Mouse (Mus musculus) lung, embryonic 14.5 days (tissue): ENCODE results near the gene Pdap1. TPM values are rescaled to one million over a fixed set of nuclear protein-coding genes. Genes with fewer than 3 reads are reported as not detected.
"Not testable (repeated sequence)": the region's sequence is repeated elsewhere in the genome, so short reads cannot be mapped to it uniquely, and the experiment has no call there.

ENCODE experiments used
- ATAC-seq: fragments of 200-750 bp; cut with Nextera tagmentation; 2 replicates; pipeline ENCODE4 v1.8.0; 2017; ENCODE audit warnings: mild to moderate bottlenecking, moderate TSS enrichment, moderate library complexity; ENCODE audit not compliant: insufficient read depth
- DNase-seq: peaks from one replicate; pipeline ENCODE4 v3.0.0-alpha.2; 2015
- H3K27ac ChIP-seq: fragments of 300-500 bp; sonication (generic); 2 replicates; pipeline ENCODE4 v1.5.1; 2014; ENCODE audit warnings: low read depth, mild to moderate bottlenecking, moderate library complexity
- H3K27me3 ChIP-seq: fragments of 300-500 bp; sonication (generic); 2 replicates; pipeline ENCODE4 v1.6.1; 2014; ENCODE audit warnings: low read length, control low read depth; ENCODE audit not compliant: insufficient read depth
- H3K36me3 ChIP-seq: fragments of 300-500 bp; sonication (generic); 2 replicates; pipeline ENCODE4 v1.6.1; 2014; ENCODE audit warnings: control low read depth; ENCODE audit not compliant: insufficient read depth
- H3K4me1 ChIP-seq: fragments of 300-500 bp; sonication (generic); 2 replicates; pipeline ENCODE4 v1.6.1; 2014; ENCODE audit warnings: antibody characterized with exemption, control low read depth; ENCODE audit not compliant: insufficient read depth
- H3K4me2 ChIP-seq: fragments of 300-500 bp; sonication (generic); 2 replicates; pipeline ENCODE4 v1.6.1; 2014; ENCODE audit warnings: mild to moderate bottlenecking
- H3K4me3 ChIP-seq: fragments of 300-500 bp; sonication (generic); 2 replicates; pipeline ENCODE4 v1.5.1; 2014; ENCODE audit warnings: low read depth, low read length
- H3K9ac ChIP-seq: fragments of 300-500 bp; sonication (generic); 2 replicates; pipeline ENCODE4 v1.6.1; 2014
- H3K9me3 ChIP-seq: fragments of 300-500 bp; sonication (generic); 2 replicates; pipeline ENCODE4 v1.6.1; 2016; ENCODE audit warnings: low read depth, low read length, control low read depth
- CTCF ChIP-seq: IDR thresholded peaks from 2 replicates; pipeline ENCODE4 v1.5.1; 2016; ENCODE audit warnings: antibody characterized with exemption, low read depth
- WGBS: fragments of 180-500 bp; shearing (Covaris S2); extraction: QIAGEN DNeasy Blood & Tissue Kit; methylation state at CpG from one replicate; pipeline ENCODE4 v1.1.7; 2014; 5-methylcytosine and 5-hydroxymethylcytosine counted together
- polyA plus RNA-seq: library from polyadenylated mRNA; unstranded; fragments of >200 nt; fragmentation: Nextera tagmentation; extraction: Ambion mirVana; gene quantifications from 2 replicates; pipeline ENCODE4 v1.2.1, GENCODE M21; 2014

Gene Pdap1
- polyA plus RNA-seq, 1 experiment from 2014 or later, result 107 TPM

DNA sequence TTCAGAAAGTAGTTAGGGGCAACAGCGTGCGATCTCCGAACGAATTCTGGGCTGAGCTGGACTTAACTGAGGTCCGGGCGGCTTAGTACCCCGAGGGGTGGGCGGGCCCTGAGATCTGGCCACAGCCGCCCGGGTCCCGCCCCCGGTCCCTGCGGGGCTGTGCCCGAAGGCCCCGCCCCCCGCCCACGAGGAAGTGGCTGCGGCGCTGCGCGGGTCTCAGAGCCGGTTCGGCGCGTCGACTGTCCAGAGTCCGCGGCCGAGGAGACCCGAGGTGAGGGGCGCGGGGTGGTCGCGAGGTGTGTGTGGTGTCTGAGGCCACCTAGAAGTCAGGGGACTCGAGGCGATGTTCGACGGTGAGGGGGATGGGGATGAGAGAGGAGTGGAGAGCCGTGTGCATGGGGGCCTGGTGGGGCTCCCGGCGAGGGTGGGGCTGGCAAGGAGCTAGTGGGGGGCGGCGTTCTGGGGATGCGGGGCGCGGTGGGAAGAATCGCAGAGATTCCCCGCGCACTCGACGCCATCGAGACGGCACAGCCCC lies 25.9 kb downstream of the Pdap1 start, which contains the start of gene Arpc1b:
Gene Arpc1b (plus strand): TSS at position 145 of the 535 bp plus-strand sequence.
- Histone ChIP-seq H3K4me2 (peak within 1 kb of the TSS; percentile 78), H3K27me3 (no peaks in the 10 kb centered on the region), H3K9me3 (no peaks in the 10 kb centered on the region), H3K4me3 (peak within 1 kb of the TSS; percentile 69), H3K4me1 (no peaks in the 10 kb centered on the region), H3K36me3 (peaks cover 18% of the 10 kb centered on the region), H3K27ac (peak within 1 kb of the TSS; percentile 51; the same call in 1 of the 2 replicates), H3K9ac (peak within 1 kb of the TSS; percentile 66)
- WGBS, result under 1% methylated on average over 44 of the region's 53 CpGs
- peak; percentile 89 for DNase-seq
- no peak for TF ChIP-seq CTCF
- ATAC-seq, result peak; percentile 77

DNA sequence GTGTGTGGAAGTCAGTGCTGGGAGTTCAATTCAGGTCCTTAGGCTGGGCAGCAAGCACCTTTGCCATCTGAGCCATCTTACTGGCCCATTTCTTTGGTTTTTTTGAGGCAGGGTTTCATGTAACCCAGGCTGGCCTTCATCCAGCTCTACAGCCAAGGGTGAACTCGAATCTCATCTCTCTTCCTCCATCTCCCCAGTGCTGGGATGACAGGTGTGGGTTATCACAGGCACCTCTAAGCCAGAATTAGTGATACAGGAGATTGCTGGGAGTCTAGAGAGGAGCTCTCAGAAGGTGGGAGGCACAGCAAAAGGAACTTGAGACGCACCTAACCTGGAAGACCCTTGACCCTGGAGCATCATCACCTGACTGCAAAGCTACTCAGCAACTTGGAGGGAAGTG lies 26.6 kb downstream of the Pdap1 start:
- TF ChIP-seq CTCF, result no peak
- Histone ChIP-seq H3K36me3 (peaks cover 25% of the 10 kb centered on the region), H3K4me3 (peak overlapping the region; percentile 69), H3K27ac (no peak overlapping the region), H3K9me3 (no peaks in the 10 kb centered on the region), H3K9ac (peak overlapping the region; percentile 66), H3K4me2 (peak overlapping the region; percentile 78), H3K27me3 (no peaks in the 10 kb centered on the region), H3K4me1 (no peaks in the 10 kb centered on the region)
- WGBS, result 18% methylated on average over 2 of the region's 2 CpGs
- DNase-seq (no peak), ATAC-seq (no peak)

DNA sequence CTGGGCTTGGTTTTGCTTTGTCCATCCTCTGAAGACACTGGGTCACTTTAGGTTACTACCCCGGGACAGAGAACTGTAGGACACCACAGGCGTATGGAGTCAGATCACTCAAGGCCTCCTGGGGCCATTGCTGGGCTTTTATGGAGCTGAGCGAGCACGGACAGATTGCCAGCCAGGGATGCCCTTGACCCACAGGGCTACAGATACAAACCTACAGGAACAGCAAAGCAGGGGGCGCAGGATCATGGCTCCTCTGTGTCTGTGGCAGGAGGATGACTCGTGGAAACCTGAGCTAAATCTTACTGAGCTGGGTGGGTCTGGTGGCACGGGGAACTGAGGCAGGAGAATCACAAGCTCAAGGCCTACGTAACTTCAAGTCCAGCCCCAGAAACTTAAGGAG lies 27.5 kb downstream of the Pdap1 start:
- ATAC-seq (no peak), DNase-seq (no peak)
- H3K4me1 ChIP-seq, result no peaks in the 10 kb centered on the region
- TF ChIP-seq CTCF, result no peak
- H3K27me3 ChIP-seq, result no peaks in the 10 kb centered on the region
- H3K9ac ChIP-seq, result no peak overlapping the region
- no peak overlapping the region for H3K27ac ChIP-seq
- no peak overlapping the region for H3K4me2 ChIP-seq
- WGBS, result 72% methylated on average over 8 of the region's 8 CpGs
- no peaks in the 10 kb centered on the region for H3K9me3 ChIP-seq
- peaks cover 34% of the 10 kb centered on the region for H3K36me3 ChIP-seq
- H3K4me3 ChIP-seq, result no peak overlapping the region

DNA sequence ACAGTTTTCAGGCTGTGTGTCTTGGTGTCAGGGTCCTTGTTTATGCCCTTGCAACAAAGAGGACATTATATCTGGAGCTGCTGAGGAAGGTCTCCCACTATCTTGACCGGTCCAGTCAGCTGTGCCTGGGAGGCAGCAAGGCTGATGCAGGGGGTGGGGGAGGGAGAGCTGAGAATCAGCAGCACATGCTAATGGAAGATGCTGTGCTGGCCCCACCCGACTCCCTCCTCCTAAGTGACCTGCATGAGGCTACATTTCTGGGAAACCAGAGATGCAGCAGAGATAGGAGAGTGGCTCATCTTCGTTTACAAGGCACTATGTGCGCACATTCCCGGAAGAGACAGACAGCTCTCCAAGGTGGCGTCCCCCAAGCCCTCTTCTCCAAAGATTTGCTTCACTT lies 29.6 kb downstream of the Pdap1 start:
- Histone ChIP-seq H3K4me2 (no peak overlapping the region), H3K4me3 (no peak overlapping the region), H3K9ac (no peak overlapping the region), H3K27me3 (no peaks in the 10 kb centered on the region), H3K36me3 (peaks cover 55% of the 10 kb centered on the region), H3K27ac (no peak overlapping the region), H3K9me3 (no peaks in the 10 kb centered on the region), H3K4me1 (no peaks in the 10 kb centered on the region)
- WGBS, result 81% methylated on average over 6 of the region's 6 CpGs
- no peak for TF ChIP-seq CTCF
- ATAC-seq, result no peak
- no peak for DNase-seq

DNA sequence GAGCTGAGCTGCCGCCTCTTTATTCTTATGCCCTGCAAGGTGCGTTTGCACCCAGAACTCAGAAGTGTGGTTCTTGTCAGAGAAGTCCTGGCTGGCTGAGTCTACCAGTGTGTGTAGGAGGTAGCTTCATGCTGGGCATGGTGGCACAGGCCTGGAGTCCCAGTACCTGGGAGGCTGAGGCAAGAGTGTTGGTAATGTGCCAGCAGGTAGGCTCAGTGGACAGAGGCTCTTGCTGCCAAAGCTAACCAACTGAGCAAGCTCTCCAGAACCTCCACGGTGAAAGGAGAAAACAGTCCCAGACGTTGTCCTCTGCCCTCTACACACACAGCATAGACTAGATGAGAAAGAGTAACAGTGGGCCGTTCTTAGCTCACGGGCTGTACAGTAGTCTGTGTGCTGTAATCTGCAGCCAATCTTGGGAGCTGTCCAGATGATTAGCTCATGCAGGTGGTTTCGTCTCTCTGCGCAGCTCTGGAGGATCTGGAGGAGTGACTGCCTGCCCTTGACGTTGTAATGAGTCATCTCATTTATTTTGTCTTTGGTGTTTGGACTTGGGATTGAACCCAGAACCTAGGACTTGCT lies 34.3 kb downstream of the Pdap1 start:
- H3K9me3 ChIP-seq, result no peaks in the 10 kb centered on the region
- no peak overlapping the region for H3K27ac ChIP-seq
- H3K4me2 ChIP-seq, result no peak overlapping the region
- ATAC-seq, result no peak
- no peak overlapping the region for H3K4me3 ChIP-seq
- 90% methylated on average over 9 of the region's 9 CpGs for WGBS
- H3K9ac ChIP-seq, result no peak overlapping the region
- H3K27me3 ChIP-seq, result no peaks in the 10 kb centered on the region
- peaks cover 92% of the 10 kb centered on the region for H3K36me3 ChIP-seq
- DNase-seq, result no peak
- no peak for TF ChIP-seq CTCF
- no peaks in the 10 kb centered on the region for H3K4me1 ChIP-seq

DNA sequence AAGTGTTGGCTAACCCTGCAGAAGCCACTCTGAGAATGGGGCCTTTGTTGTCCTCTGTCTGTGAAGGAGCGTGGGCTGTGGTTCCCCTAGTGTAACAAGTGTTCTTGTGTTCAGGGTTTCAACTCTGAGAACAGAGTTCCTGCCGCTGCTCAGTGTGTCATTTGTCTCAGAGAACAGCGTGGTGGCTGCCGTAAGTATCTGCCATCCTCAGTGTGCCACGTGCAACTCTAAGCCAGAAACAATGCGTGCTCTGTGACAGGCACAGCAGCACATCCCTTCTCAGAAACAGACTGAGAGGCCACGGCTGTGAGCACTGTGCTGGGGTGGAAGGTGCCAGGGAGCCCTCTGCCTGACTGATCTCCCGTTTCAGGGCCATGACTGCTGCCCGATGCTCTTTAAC lies 35.7 kb downstream of the Pdap1 start:
- DNase-seq (no peak), ATAC-seq (no peak)
- H3K4me3 ChIP-seq, result no peak overlapping the region
- H3K4me1 ChIP-seq, result no peaks in the 10 kb centered on the region
- peaks cover 84% of the 10 kb centered on the region for H3K36me3 ChIP-seq
- WGBS, result 78% methylated on average over 9 of the region's 9 CpGs
- H3K27ac ChIP-seq, result no peak overlapping the region
- no peak overlapping the region for H3K9ac ChIP-seq
- no peaks in the 10 kb centered on the region for H3K27me3 ChIP-seq
- no peak overlapping the region for H3K4me2 ChIP-seq
- H3K9me3 ChIP-seq, result no peaks in the 10 kb centered on the region
- no peak for TF ChIP-seq CTCF

DNA sequence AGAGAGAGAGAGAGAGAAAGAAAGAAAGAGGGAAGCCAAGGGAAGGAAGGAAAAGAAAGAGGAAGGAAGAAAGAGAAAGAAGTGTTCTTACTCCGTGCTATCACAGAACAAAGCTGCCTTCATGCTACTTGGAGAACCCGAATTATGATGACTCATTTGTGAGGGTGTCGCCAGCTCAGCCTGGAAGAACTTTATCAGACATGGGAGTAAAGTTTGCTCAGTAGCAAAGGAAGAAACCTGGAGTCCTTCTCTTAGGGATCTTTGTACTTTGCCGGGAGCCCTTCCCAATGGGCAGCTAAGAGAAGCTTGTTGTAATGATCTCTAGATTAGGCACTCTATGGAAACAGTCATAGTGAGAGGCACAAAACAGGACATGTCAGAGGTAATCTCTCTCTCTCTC lies 37.3 kb downstream of the Pdap1 start:
- ATAC-seq (no peak), DNase-seq (no peak)
- Histone ChIP-seq H3K36me3 (peaks cover 76% of the 10 kb centered on the region), H3K4me2 (no peak overlapping the region), H3K9ac (no peak overlapping the region), H3K9me3 (no peaks in the 10 kb centered on the region), H3K4me1 (no peaks in the 10 kb centered on the region), H3K27ac (no peak overlapping the region), H3K4me3 (no peak overlapping the region), H3K27me3 (no peaks in the 10 kb centered on the region)
- TF ChIP-seq CTCF, result no peak
- 85% methylated on average over 4 of the region's 4 CpGs for WGBS

DNA sequence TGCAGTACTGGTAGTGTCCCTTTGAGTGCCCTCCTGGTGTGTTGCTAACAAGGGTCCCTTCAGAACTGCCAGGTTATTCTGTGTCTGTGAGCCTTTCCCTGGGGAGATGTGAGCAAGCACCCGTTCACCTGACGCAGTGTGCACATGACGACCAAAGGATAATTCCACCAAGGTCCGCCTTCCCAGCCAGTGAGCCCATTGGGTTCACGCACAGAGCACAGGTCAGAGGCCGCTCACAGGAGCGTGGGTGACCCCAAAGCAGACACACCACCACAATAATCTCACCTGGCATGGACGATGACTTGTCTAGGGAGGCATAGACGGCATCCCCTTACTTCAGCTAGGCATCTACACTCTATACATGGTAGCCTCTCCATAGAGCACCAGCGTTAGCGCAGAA lies 38.6 kb downstream of the Pdap1 start:
- DNase-seq, ATAC-seq, H3K27ac ChIP-seq, H3K4me3 ChIP-seq, H3K4me2 ChIP-seq, H3K9ac ChIP-seq, H3K9me3 ChIP-seq, H3K4me1 ChIP-seq, H3K27me3 ChIP-seq: not testable (repeated sequence)
- WGBS, result 98% methylated on average over 11 of the region's 11 CpGs
- H3K36me3 ChIP-seq, result peaks cover 75% of the 10 kb centered on the region
